Mouse (Mus musculus): ENCODE results near the gene Trarg1. TPM values are rescaled to one million over a fixed set of nuclear protein-coding genes. Genes with fewer than 3 reads are reported as not detected.
A peak's percentile ranks its signal among the peaks of the same experiment; 100 is the strongest.

Gene Trarg1
- total RNA-seq, 1 experiment from 2014 or later, result not detected

GRCm38 (mm10) chr11:76671871-76672475 is 7.6 kb upstream of the Trarg1 start, which contains the start of gene Bhlha9:
Gene Bhlha9 (plus strand): TSS chr11:76672470.
- no peak for ATAC-seq (replicated peaks; ENCODE audit: insufficient number of reproducible peaks, low FRiP score, low TSS enrichment, poor library complexity, severe bottlenecking)

DNA sequence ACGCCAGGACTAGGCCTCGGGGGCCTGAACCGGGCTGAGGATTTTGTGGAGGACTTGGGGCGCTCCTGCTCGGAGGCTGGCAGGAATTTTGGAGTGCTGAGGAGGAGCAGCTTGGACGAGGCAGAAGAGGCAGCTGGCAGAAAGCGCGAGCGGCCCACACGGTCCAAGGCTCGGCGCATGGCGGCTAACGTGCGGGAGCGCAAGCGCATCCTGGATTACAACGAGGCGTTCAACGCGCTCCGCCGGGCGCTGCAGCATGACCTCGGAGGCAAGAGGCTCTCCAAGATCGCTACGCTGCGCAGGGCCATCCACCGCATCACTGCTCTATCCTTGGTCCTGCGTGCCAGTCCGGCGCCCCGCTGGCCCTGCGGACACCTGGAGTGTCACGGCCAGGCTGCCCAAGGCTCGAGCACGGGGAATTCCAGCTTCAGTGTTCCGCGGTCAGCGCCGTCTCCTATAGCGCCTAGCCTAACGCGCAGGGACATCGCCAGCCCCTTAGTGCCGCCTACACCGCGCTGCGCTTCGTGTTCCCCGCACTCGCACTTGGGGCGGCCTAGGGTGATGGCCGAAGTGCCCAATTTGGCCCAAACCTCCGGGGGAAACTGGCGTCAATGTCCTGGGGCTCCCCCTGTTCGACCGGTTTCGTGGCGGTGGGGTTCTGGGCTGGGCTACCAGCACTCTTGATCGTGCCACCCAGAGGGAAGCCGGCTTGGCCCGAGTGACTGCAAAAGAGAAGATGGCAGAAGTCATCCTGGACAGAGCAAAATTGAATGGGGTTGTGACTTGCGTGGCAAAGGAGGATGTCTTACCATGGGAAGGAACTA is 6.8 kb upstream of the Trarg1 start:
- ATAC-seq (replicated peaks; ENCODE audit: insufficient number of reproducible peaks, low FRiP score, low TSS enrichment, poor library complexity, severe bottlenecking), result no peak

- ATAC-seq (replicated peaks; ENCODE audit: insufficient number of reproducible peaks, low FRiP score, low TSS enrichment, poor library complexity, severe bottlenecking), result no peak
Measured at GRCm38 (mm10) chr11:76674199-76674598, 5.4 kb upstream of the Trarg1 start.

- ATAC-seq (replicated peaks; ENCODE audit: insufficient number of reproducible peaks, low FRiP score, low TSS enrichment, poor library complexity, severe bottlenecking), result no peak
Measured at GRCm38 (mm10) chr11:76674704-76675103, 4.9 kb upstream of the Trarg1 start.

DNA sequence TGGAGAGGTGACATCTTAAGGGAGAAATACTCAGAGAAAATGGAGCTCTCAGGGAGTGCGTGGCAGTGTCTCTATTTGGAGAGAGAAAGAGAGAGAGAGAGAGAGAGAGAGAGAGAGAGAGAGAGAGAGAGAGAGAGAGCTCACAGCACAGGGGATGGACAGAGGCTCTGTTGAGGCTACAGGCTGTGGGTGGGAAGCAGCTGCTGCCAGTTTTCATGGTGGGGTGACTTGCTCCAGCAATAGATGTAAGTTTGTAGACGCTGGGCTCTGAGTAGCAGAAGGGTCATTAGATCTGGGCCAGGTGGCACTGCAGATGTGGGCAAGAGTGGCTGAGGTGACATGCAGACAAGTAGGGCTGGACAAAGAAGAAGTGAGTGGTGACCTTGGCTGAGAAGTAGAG is 6.0 kb downstream of the Trarg1 start:
- ATAC-seq (replicated peaks; ENCODE audit: insufficient number of reproducible peaks, low FRiP score, low TSS enrichment, poor library complexity, severe bottlenecking), result no peak

DNA sequence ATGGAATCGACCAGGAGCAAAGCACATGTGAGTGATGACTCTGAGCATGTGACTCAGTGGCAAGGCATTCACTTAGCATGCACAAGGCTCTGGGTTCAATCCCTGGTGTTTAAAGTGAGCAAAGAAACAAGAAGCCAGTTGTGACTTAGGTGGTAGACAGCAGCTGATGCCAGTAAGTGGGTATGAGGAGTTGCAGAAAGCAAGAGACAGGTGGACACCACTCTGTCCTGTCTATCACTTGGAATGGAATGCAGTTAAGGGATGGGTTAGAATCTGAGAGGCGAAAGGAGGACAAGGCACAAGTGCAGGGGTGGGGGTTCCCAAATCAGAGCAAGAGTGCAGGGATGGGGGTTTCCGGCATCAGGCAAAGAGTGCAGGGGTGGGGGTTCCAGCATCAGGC is 12.5 kb downstream of the Trarg1 start:
- ATAC-seq (replicated peaks; ENCODE audit: insufficient number of reproducible peaks, low FRiP score, low TSS enrichment, poor library complexity, severe bottlenecking), result no peak

GRCm38 (mm10) chr11:76695810-76696209 is 16.2 kb downstream of the Trarg1 start:
- no peak for ATAC-seq (replicated peaks; ENCODE audit: insufficient number of reproducible peaks, low FRiP score, low TSS enrichment, poor library complexity, severe bottlenecking)

- ATAC-seq (replicated peaks; ENCODE audit: insufficient number of reproducible peaks, low FRiP score, low TSS enrichment, poor library complexity, severe bottlenecking), result no peak
Measured at GRCm38 (mm10) chr11:76699626-76700025, 20.0 kb downstream of the Trarg1 start.

DNA sequence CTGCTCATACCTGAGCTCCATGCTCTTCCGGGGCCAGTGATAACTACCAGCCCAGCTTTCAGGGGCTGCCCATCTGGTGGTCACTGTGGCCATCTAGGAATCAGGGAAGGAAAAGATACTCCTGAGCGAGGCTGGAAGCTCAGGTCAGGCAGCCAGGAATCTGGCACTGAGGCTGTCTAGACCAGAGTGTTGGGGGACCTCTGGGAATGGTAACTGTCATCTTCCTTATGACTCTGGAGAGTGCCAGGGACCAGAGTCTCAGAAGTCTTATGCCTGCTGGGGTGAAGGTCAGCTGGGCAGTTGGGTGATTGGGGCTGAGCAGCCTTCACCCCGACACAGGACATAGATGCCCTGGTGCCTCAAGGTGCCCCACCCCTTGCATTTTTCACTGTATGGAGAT is 28.0 kb downstream of the Trarg1 start:
- no peak for ATAC-seq (replicated peaks; ENCODE audit: insufficient number of reproducible peaks, low FRiP score, low TSS enrichment, poor library complexity, severe bottlenecking)

DNA sequence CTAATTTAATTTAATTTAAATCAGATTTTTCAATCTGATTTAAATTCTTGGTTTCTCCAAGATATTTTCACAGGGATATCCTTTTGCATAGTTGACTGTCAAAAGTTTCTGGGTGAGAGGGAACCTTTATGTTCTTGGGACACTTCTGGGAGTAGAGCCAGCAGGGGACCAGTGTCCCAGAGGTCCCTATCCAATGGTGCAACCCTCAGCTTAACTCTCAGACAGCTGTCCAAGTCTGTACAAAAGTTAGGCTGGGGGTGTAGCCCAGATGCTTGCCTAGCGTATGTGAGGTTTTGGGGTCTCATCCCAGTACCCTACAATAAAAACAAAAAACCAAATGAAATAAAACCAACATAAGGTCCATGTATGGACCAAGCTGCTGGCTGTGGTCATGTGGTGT is 28.5 kb downstream of the Trarg1 start:
- no peak for ATAC-seq (replicated peaks; ENCODE audit: insufficient number of reproducible peaks, low FRiP score, low TSS enrichment, poor library complexity, severe bottlenecking)

- no peak for ATAC-seq (replicated peaks; ENCODE audit: insufficient number of reproducible peaks, low FRiP score, low TSS enrichment, poor library complexity, severe bottlenecking)
Measured at GRCm38 (mm10) chr11:76708881-76709280, 29.3 kb downstream of the Trarg1 start.

GRCm38 (mm10) chr11:76709625-76710452 is 30.2 kb downstream of the Trarg1 start:
- no peak for ATAC-seq (replicated peaks; ENCODE audit: insufficient number of reproducible peaks, low FRiP score, low TSS enrichment, poor library complexity, severe bottlenecking)

GRCm38 (mm10) chr11:76717000-76717399 is 37.4 kb downstream of the Trarg1 start:
- no peak for ATAC-seq (replicated peaks; ENCODE audit: insufficient number of reproducible peaks, low FRiP score, low TSS enrichment, poor library complexity, severe bottlenecking)

GRCm38 (mm10) chr11:76723911-76724310 is 44.3 kb downstream of the Trarg1 start:
- ATAC-seq (replicated peaks; ENCODE audit: insufficient number of reproducible peaks, low FRiP score, low TSS enrichment, poor library complexity, severe bottlenecking), result no peak

DNA sequence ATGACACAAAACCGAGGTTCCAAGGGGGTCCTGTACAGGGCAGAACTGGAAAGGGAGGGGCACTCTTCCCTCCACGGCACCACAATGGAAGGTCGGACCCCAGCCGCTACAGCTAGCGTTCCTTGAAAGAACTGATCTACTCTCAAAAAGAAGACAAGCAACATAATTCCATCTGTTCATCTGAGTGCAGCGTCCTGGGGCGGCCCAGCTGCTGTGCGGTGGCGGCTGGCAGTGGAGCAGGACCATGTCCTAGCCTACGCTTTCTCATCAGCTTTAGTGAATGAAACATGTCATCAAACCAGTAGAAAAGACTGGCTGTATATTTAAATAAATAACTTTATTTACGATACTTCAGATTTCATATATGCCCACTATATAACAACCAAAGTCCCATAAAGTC is 48.5 kb downstream of the Trarg1 start:
- ATAC-seq (replicated peaks; ENCODE audit: insufficient number of reproducible peaks, low FRiP score, low TSS enrichment, poor library complexity, severe bottlenecking), result no peak

GRCm38 (mm10) chr11:76730650-76731049 is 51.0 kb downstream of the Trarg1 start:
- ATAC-seq (replicated peaks; ENCODE audit: insufficient number of reproducible peaks, low FRiP score, low TSS enrichment, poor library complexity, severe bottlenecking), result no peak

GRCm38 (mm10) chr11:76734560-76734959 is 55.0 kb downstream of the Trarg1 start:
- 0 out of 2 replicates have a peak, but pooled peaks have one; percentile 37 for ATAC-seq (replicated peaks; ENCODE audit: insufficient number of reproducible peaks, low FRiP score, low TSS enrichment, poor library complexity, severe bottlenecking)

DNA sequence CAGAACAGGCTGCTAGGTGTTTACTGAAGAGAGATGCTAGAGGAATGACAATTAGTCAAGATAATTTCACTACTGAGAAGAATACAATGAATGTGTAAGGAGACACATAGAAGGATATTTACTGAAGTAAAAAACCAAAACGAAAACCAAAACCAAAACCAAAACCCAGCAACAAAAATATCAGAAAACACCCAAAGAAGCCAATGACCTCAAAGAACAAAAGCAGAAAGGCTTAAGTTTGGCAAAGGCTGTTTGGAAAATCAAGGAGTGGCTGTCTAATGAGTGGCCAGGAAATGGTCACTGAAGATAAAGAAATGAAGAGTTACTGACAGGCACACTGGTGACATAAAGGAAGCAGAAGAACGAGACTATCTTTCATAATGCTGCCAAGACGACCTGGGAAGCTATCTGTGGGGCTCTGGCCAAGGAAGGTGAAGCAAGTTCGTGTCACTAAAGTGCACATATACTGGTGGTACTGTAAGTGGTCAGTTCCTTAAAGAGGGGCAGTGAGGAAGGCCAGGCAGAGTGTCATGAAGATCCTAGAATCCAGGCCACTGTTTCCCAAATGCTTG is 56.2 kb downstream of the Trarg1 start:
- ATAC-seq (replicated peaks; ENCODE audit: insufficient number of reproducible peaks, low FRiP score, low TSS enrichment, poor library complexity, severe bottlenecking), result 0 out of 2 replicates have a peak, but pooled peaks have one; percentile 50

DNA sequence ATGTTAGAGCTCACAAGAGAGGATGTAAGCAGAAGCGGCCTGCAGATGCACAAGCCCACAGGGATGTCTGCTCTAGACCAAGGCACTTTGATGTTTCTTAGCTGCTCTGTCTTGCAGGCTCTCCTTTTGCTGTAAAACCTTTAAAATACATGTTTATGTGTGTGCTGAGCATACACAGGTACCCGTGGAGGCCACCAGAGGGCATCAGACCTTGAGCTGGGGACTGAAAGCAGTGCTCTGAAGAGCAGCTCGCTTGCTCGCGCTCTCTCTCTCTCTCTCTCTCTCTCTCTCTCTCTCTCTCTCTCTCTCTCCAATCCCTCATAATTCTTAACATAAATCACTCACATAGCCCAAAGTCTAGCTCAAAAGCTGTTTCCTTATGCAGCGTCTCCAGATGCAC is 59.5 kb downstream of the Trarg1 start:
- ATAC-seq (replicated peaks; ENCODE audit: insufficient number of reproducible peaks, low FRiP score, low TSS enrichment, poor library complexity, severe bottlenecking), result no peak
